Mouse (Mus musculus): ENCODE measurements around the gene Jade2.

Jade2 gene

DNA sequence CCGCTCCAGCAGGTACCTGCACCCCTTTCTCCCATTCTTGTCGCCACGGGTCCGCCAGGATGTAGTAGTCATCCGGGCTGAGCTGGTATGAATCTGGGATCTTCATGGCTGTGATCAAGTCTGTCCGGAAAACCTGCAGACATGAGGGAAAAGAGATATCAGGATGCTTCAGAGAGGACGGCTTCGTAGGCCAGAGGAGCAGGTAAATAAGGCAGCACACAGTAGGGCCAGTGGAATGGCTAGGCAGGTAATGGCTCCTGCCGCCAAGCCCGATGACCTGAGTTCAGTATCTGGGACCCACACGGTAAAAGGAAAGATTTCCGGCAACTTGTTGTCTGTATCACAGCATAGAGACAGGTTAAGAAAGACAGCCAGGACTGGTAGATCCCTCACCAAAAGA lies 21.9 kb downstream of the Jade2 start:
- no peak for DNase-seq (ENCODE audit: low spot score)

DNA sequence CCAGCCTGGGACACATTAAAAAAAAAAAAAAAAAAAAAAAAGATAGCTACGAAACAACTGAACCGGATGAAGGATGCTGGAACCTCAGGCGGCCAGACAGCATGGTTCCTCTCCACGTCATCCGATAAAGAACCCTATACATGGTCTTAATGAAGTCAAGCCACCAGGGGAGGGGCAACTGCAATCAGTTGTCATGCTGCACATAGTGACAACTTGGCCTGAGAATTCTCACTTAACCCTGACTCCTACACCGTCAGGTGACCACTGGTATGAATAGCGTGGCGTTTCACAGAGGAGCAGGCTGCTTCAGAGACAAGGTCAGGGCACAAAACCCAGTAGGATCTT lies 23.4 kb downstream of the Jade2 start:
- DNase-seq (ENCODE audit: low spot score): no peak

DNA sequence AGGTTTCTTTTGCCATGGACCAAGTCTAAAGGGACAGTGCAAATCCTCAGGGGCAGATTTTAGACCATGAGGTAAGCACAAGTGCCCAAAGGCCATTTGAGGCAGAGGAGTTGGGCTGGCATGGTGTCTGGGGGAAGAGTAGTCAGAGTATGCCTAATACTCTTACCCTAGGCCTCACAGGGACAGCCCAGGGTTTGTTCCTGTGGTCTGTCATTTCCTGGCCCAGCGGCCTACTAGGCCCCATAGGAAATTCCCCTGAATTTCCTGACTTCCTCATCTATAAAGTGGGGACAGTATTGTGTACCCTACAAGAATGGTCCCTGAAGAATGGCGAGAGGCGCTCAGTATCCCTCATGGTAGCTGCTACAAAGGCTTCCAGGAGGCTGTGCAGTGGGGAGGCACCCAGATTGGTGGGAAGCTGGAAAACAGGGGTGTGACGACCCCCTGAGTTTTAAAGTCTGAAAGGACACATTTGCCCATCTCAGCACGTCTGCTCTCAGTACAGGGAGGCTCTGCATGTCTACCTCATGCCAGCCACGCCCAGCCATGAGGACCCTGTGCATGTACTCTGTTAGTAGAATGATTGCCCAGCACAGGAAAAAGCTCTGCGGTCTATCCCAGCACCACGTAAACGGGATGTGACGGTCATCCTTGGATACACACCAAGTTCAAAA lies 23.9 kb downstream of the Jade2 start:
- DNase-seq (ENCODE audit: low spot score): no peak

DNA sequence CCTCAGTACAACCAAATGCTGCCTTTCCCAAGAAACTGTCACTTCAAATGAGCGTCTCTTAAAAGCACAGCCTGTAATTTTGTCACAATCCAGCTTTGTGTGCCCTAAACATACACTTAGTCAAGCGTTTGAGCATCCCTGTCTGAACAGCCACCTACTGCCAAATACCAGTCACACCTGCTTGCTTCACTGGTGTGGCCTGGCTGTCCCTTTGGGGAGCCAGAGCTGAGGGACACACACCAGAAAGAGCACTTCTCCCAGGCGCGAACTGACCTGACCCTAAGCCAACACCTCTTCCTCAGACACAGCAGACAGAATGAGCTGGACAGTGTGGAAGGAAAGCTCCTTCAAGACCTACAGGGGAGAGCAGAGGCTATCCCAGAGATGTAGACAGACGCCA lies 24.5 kb downstream of the Jade2 start:
- DNase-seq (ENCODE audit: low spot score): no peak

DNA sequence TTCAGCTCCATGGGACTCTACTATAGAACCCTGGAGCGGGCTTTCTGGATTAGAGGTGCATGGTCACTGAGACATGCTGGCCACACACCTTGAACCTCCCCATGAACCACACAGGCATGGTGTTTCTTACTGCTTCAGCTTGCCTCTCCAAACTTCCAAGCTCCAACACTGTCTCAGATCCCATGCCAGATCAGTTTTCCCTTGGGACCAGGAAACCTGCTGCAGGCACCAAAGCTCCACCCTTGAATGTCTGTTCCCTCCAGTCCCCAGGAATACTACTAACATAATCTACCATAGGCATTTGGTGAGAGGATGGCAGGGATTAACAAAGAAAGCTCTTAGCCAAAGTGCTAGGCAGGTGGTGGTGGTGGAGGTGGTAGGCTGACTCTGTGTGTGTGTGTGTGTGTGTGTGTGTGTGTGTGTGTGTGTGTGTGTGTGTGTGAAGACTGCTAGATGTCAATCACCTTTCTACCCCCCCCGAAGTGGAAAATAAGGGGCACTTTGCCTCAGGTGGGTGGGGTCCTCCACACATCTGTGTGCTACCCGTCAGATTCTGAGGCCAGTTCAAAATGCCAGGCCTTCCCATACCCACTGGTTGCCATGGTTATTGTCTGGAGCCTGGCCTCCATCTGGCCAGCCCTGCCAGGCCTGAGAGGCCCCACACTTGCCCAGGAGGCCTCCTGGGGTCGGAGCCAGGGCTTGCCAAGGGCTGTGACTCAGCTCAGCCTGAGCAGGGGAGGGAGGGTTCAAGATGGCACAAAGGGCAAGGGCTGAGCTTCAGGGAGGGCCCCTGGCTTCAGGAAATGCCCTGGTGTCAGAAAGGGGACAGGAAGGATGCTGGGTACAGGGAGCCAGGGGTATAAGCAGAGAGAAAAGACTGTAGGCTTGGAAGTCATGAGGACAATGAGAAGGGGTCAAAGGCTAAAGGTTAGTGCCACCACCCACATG lies 25.2 kb downstream of the Jade2 start:
- no peak for DNase-seq (ENCODE audit: low spot score)

DNA sequence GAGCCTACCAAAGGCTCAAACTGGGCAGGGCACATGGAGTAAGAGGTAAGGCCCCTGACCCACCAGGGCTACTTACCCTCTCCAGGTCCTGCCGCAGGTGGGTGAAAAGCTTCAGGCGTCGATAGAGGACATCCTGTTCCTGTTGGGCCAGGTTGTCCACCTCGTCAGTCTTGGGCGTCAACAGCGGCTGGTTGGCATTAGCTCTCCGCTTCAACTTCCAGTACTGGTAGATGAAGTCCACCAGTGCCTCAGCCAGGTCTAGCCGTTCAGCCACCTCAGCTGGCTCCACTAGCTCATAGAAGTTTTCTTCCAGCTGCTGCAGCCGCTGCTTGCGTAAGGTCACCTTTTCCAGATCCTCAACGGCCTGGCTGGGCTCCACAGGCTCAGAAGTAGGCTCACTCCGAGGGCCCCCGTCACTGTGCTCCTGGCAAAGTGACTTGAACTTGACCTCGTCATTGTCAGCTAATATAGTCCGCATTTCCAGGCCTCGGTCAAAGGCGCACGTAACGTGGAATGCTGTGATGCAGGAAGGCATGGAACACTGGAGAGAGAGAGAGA lies 32.5 kb downstream of the Jade2 start:
- no peak for DNase-seq (ENCODE audit: low spot score)

DNA sequence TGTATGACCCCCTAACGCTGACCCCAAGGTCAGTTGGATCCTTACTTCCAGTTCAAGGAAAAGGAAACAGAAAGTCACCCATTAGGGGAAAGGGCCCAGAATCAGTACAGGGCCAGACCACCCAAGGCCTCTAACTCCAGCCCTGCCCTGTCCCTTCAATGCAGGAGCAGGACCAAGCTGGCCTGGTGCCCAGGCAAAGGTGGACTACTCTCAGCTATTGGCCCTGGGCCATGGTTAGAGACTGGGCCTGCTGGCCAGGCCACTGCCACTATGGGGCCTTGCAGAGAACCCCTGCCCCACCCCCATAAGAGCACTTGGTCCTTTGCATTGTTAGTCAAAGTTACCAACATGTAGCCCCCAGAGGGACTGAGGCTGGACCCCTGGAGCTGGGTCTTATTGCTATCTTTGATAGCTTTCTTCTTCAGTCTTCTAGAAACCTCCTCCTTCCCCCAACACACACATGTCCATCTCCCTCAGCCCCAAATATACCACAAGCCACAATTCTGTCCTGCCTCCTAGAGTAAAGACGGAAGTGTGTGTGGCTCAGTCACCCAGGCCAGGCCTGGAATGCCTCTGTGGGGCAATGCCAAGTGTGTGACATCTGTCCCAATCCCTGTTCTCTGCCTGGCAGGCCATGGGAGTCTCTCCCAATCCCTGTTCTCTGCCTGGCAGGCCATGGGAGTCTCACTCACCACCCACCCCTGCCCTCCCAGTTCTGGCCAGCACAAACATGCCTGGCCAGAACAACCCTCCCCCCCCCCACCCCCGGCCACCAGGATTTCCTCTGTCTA lies 33.3 kb downstream of the Jade2 start:
- peak; percentile 64 for DNase-seq (ENCODE audit: low spot score)

DNA sequence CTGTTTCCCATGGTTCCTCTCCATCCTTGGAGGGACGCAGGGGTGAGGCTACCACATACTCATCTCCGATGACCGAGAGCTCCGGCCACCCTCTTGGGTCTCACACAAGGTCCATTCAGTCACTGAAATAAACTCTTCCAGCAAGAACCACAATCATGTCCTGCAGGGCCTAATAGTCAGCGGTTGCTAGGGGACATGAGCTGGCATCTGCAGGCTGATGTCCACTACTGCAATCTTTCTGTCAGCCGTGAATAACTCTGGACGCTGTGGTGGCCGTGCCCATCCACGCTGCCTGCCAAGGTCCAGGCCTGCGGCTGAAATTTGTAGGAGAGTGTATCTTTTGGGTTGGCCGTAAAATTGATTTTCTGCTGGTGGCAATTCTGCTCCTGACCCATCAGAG lies 34.2 kb downstream of the Jade2 start:
- DNase-seq (ENCODE audit: low spot score): no peak

DNA sequence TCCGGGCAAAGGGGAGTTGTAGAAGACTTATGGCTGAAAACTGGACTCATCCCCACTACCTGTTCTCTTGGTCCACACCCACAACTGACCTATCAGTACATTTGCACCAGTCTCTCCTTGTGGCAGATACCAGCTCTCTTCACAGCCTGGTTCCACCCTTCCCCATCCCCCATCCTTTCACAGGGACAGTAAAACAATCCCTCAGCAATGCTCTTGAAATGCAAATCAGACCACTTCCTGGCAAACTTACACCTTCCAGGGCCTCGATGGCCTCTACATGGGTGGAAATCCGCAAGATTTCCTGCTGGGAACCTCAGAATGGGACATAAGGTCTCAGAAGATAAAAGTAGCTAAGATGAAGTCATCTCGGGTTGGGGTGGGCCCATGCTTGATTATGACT lies 34.7 kb downstream of the Jade2 start:
- no peak for DNase-seq (ENCODE audit: low spot score)

DNA sequence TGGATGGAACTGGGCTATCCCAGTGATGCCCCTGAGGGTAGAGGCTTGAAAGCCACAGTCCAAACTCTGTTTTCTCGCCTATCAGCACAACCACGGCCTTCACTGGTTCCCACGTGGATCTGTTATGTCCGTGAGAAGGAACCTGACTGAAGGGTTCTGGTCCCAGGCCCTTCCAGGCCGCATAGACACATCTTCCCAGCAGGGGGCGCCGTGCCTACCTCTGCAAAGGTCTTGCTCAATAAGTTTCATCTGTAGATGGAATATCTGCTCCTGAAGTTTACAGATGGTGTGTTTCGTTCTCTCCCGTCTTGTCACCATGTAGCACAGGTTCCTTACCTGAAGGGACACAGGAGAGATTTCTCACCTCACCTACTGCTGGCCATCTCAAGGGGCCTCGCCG lies 36.6 kb downstream of the Jade2 start:
- DNase-seq (ENCODE audit: low spot score): peak; percentile 91

DNA sequence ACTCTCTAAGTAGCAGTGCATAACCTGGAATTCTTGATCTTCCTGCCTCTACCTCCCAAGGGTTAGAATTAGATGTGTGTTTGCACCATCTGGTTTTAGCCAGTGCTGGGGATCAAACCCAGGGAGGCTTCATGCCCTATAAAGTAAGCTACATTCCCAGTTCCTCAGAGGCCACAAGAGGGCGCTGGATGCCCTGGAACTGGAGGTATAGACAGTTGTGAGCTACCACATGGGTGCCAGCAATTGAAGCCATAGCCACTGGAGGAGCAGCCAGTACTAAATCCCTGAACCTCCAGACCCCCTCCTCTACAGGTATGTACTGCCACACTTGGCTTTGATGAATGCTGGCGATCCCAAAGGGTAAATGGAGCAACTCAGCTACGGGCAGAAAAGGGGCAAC lies 37.5 kb downstream of the Jade2 start:
- DNase-seq (ENCODE audit: low spot score): peak; percentile 60

DNA sequence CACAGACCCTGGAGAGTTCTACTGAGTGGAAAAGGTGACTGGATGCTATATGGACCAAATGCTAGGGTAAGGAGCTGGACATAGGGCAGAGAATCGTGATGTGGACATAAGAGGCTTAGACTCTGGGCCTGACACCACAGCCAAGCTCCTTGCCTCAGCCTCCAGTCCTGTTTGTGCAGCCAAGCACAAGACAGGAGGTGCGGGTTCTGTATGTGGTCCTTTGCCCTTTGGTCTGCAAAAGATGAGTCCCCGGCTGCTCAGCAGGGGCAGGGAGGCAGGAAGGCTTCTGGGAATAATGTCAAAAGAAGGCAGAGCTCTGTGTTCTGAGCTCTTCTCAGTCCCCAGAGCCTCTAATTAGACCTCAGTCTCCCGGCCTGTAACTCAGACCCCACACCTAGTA lies 38.6 kb downstream of the Jade2 start:
- DNase-seq (ENCODE audit: low spot score): no peak

DNA sequence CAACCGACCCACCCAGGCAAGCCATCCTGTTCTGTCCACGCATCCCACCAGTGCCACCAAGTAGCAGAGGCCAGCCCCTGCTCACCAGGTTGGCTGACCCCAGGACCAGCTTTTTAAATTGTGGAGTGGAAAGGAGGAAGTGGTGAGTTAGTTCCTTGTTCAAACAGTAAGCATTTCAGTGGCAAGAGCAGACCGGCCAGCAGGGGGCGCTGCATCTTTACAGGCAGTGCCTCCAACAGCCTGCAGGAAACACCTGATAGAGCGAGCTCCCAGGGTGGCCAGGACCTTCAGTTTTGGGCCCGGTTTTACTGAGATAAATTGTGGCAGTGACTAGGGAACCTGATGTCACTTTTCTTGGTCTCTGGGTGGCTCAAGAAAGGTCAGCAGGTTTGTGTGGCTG lies 39.7 kb downstream of the Jade2 start:
- DNase-seq (ENCODE audit: low spot score): peak; percentile 97

DNA sequence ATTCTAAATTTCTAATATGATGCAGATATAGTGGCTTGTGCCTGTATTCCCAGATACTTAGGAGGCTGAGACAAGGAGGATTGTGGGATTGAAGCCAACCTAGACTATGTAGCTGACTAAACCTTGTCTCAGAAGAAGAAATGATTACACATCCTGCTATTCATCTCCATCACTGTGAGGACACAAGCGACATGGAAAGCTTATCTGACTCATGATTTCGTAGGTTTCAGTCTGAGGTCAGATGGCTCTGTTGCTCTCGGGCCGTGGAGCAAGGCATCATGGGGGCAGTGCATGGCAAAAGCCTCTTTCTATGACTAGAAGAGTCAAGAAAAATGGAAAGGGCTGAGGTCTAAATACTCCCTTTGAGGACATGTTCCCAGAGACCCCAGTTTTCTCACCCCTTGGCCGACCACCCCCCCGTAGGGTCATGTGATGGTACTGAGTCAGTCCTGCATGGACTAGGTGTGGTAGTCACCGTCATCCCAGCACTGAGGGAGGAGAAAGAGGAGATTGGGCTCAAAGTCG lies 45.4 kb downstream of the Jade2 start:
- no peak for DNase-seq (ENCODE audit: low spot score)

DNA sequence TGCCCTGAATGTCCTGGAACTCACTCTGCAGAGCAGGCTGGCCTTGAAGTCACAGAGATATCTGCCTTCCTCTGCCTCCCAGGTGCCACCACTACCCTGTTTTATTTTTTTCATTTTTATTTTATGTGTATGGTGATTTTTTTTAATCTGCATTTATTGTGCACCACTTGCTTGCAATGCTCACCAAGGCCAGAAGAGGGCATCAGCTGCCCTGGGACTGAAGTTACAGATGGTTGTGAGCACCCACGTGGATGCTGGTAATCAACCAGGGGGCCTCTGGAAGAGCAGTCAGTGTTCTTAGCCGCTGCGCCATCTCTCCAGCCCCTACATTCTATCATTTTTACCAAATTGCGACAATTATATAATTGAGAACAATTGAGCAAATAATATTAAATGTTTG lies 46.2 kb downstream of the Jade2 start:
- no peak for DNase-seq (ENCODE audit: low spot score)

DNA sequence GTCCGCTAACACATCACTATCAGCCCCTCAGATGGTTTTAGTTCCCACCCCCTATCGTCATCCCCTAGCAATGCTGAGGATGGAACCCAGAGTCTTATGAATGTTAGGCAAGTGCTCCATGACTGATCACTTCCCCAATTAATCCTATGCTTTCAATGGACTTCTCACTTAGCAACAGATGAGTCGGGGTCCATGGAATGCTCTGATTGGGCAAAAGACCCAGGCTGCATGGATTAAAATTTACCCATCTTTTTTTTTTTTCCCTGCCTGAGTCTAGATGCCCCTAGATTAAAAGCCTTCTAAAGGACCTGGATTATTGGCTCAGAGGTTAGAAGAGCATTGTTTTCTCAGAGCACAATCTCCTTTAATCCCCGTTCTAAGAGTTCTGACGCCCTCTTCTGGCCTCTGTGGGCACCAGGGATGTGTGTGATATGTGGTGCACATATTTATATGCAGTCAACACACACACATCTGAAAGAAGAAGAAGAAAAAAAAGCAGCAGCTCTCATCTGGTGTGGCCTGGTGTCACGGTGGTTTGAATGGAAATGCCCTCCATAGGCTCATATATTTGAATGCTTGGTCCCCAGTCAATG lies 47.7 kb downstream of the Jade2 start:
- DNase-seq (ENCODE audit: low spot score): peak; percentile 41

DNA sequence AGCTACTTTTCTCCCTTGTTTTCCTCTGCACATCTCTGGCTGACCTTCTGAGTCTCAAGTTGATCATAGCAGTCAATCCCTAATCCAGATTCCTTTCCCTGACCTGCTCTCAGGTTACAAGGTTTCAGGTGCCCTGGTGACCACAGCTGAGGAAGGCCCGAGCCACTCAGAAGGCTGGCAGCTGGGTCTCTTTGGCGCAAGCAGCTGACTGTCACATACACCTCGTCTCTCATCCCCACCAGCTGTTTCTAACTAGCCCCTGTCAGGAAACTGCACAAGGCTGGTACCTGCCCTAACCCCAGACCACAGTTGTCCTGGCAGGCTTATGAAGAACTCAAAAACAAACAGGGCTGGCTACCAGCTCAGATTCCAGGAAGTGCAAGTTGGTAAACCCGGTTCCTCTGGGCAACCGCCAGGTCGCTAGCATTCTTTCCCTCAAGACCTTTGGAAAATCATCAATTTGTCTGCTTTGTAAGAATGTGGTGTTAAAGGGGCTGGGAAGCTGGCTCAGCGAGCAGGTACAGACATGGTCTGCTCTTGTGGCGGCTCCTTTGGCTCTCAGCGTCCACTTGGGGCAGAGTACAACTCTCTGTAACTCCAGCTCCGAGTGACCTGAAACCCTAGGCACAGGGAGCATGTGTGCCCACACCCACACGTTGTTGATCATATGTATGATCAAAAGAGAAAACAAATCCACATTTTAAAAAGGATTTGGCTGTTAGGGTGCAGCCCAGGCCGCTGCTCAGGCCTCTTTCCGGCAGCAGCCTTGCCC lies 50.2 kb downstream of the Jade2 start:
- DNase-seq (ENCODE audit: low spot score): no peak

DNA sequence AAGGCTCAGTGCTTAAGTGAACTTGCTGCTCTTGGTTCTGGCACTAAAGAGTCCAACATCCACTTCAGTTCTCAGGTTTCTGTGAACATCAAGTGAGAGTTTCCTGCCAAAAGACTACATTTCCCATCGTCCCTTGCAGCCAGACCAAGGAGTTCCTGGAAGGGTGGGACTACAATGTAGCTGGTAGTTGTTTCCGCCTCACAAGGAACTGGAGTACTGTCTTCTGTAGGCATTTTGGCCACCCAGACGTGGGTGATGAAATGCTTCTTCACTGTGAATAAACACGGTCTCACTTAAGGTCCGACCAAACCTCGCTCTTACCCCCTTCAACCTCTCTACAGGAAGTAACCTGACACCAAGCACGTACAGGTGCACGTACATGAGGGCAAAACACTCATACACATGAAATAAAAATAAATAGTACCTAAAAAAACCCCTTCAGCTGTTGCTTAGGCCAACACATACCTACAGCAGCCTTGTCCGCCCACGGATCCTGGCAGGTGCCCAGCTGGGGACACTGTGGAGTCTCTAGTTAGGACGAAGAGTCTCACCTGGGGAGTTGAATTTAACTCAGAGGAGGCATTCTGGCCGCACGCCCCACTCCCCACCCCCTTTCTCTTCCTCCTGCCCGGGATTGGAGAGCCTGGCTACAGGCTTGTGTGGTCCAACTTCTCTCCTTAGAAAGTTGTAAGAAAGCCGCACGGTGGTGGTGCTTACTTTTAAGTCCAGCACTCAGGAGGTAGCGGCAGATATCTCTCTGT lies 52.1 kb downstream of the Jade2 start:
- DNase-seq (ENCODE audit: low spot score): peak; percentile 68

DNA sequence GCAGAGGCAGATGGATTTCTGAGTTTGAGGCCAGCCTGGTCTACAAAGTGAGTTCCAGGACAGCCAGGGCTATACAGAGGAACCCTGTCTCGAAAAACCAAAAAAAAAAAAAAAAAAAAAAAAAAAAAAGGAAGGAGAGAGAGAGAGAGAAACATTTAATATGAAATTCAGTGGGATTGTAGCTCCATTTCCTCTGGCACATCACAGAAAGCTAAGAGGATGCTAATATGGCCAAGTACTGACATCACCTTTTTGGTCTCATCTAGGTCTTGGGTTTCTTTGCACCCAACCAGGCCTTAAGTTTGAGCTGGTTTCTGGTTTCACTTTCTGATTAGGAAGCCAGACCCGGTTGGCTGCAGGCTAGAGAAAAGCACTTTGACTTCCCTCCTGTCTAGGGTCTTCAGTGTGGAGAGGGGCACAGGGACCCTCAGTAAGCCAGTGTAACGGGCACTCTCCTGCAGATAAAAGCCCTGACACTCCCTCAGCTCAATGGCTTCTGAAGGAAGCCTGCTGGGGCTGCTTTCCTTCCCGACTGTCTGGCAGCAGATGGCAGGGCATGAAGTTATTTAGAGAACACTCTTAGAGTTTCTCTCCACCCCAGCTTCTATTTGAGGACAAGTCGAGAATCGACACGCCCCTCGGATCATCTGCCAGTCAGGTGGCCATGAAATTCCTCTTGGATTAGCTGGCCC lies 56.7 kb downstream of the Jade2 start:
- no peak for DNase-seq (ENCODE audit: low spot score)

DNA sequence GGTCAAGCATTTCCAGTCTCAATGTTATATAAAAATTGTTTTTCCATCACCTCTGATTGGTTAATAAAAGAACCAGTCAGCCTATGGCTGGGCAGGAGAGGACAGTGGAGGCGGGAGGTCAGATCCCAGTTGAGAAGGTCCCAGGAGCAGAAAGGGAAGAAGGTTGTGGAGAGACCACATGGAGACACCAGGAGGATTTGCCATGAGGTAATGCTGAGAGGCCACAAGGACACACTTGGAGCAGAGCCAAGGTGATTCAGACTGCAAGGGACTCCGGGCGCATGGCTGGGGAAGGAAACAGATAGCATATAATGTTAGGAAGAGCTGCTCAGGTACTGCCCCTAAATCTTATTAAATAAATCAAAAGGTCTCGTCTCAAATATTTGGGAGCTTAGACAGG lies 61.2 kb downstream of the Jade2 start:
- DNase-seq (ENCODE audit: low spot score): no peak

Measured in testis, postnatal 10 days (tissue).